Mouse (Mus musculus): ENCODE measurements around the gene Ttc12.

GRCm38 (mm10) chr9:49528943-49529342 lies 42.9 kb upstream of the Ttc12 start:
- TF ChIP-seq CTCF (IDR thresholded peaks at IDR 0.05; ENCODE audit: low read depth, low read length), result 0 out of 2 replicates have a peak, but pooled peaks have one; percentile 15
- TF ChIP-seq GATA1 (IDR thresholded peaks at IDR 0.05; ENCODE audit: borderline replicate concordance, low read length), result no peak
- TF ChIP-seq TAL1 (conservative IDR thresholded peaks at IDR 0.05; ENCODE audit: low read depth, low read length), result no peak
- no peak for TF ChIP-seq POLR2AphosphoS5 (IDR thresholded peaks at IDR 0.05; ENCODE audit: insufficient replicate concordance, low read depth, low read length)
- no peak for TF ChIP-seq GATA2 (IDR thresholded peaks at IDR 0.05; ENCODE audit: borderline replicate concordance, low read depth, low read length)

Measured in G1E (cell line).